Mouse (Mus musculus) frontal cortex, adult 2 months (tissue): ENCODE results near the gene Pheta1. TPM values are rescaled to one million over a fixed set of nuclear protein-coding genes. Genes with fewer than 3 reads are reported as not detected.

Experiments
- DNase-seq, 2 experiments: peaks; one replicate each; pipeline ENCODE4 v3.0.0; 2022; ENCODE audit warnings: low spot score in 1 of 2; ENCODE audit errors: extremely low spot score in 1 of 2
- polyA plus RNA-seq: library from polyadenylated mRNA; depleted of rRNA; stranded (reverse); fragments of >200 nt; gene quantifications from 2 replicates; pipeline ENCODE4 v1.2.3, GENCODE M21; 2012; rRNA removed

Gene Pheta1
- polyA plus RNA-seq, 1 experiment, result 15.1 TPM

- peak in 1 of 2 experiments; percentile 35 for DNase-seq
Measured at GRCm38 (mm10) chr5:121879211-121879610, 30.4 kb downstream of the Pheta1 start.

- DNase-seq, result no peak
Measured at GRCm38 (mm10) chr5:121883356-121883755, 34.6 kb downstream of the Pheta1 start.

- no peak for DNase-seq
Measured at GRCm38 (mm10) chr5:121889375-121889774, 40.6 kb downstream of the Pheta1 start.

GRCm38 (mm10) chr5:121889819-121890362, 41.1 kb downstream of the Pheta1 start:
- no peak for DNase-seq

GRCm38 (mm10) chr5:121890925-121891324, 42.1 kb downstream of the Pheta1 start:
- no peak for DNase-seq

GRCm38 (mm10) chr5:121892281-121892680, 43.5 kb downstream of the Pheta1 start:
- DNase-seq, result peak; percentile 70 to 87

GRCm38 (mm10) chr5:121893581-121893980, 44.8 kb downstream of the Pheta1 start:
- DNase-seq, result peak in 1 of 2 experiments; percentile 62

GRCm38 (mm10) chr5:121894647-121895046, 45.9 kb downstream of the Pheta1 start:
- DNase-seq, result no peak

GRCm38 (mm10) chr5:121895117-121895756, 46.5 kb downstream of the Pheta1 start:
- DNase-seq, result no peak

GRCm38 (mm10) chr5:121902809-121903745, 54.3 kb downstream of the Pheta1 start:
- DNase-seq, result no peak

Other genes with a start within 250 kb of the Pheta1 start
- gene Acad12, start 230.0 kb upstream of the Pheta1 start, polyA plus RNA-seq, result 4.0 and 4.7 TPM in 2 replicates
- 3.8 and 3.9 TPM in 2 replicates for gene Acad10, start 188.5 kb upstream of the Pheta1 start, polyA plus RNA-seq
- 46.7 and 52.9 TPM in 2 replicates for gene Brap, start 188.4 kb upstream of the Pheta1 start, polyA plus RNA-seq
- 153 TPM in 2 replicates for gene Atxn2, start 137.6 kb upstream of the Pheta1 start, polyA plus RNA-seq
- 16.3 and 17.6 TPM in 2 replicates for gene Sh2b3, start 11.3 kb upstream of the Pheta1 start, polyA plus RNA-seq
- gene Cux2, start 201.1 kb downstream of the Pheta1 start, polyA plus RNA-seq, result 65.9 and 80.2 TPM in 2 replicates